Mouse (Mus musculus): Measurements from ENCODE around the gene Plcb3.

Plcb3 gene

GRCm38 (mm10) chr19:6940396-6941351, 35.6 kb downstream of the Plcb3 start:
- no peak for DNase-seq (ENCODE audit: low read depth, low spot score)

DNA sequence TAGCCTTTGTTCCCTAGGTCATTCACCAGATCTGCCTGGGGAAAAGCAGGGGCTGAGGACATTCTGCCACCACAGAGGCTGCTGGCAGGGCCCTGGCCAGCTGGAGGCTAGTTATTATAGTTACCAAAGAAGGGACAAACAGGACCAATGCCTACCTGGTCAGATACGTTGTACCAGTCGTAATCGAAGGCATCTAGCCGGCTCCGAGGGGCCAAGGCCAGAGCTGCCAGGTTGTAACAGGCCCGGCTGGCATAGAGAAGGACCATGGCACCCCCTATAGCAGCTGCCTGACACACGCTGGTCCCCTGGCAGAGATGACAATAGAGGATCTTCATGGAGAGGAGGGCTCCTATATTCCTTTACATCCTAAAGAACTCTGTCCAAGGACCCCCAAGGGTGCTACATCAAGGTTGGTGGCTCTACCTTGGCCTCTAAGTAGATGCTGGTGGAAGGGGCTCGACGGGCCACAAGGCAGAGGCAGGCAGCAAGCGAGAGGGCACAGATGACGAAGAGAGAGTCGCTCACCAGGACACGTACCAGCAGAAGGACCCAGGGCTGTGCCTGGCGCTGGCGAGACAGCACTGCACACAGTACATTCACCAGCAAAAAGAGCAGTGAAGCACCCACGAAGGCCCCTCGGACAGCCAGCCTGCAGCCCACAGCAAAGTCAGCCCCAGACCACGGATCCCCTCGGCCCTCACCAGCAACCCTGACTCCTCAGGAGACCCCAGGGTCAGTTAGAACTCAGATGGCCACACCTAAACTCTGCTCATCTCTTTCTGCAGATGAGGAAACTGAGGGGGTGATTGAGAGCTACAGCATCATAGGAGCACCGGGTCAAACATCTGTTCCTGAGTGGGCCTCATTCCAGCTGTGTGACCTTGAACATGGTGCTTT, 36.9 kb downstream of the Plcb3 start:
- no peak for DNase-seq (ENCODE audit: low read depth, low spot score)

DNA sequence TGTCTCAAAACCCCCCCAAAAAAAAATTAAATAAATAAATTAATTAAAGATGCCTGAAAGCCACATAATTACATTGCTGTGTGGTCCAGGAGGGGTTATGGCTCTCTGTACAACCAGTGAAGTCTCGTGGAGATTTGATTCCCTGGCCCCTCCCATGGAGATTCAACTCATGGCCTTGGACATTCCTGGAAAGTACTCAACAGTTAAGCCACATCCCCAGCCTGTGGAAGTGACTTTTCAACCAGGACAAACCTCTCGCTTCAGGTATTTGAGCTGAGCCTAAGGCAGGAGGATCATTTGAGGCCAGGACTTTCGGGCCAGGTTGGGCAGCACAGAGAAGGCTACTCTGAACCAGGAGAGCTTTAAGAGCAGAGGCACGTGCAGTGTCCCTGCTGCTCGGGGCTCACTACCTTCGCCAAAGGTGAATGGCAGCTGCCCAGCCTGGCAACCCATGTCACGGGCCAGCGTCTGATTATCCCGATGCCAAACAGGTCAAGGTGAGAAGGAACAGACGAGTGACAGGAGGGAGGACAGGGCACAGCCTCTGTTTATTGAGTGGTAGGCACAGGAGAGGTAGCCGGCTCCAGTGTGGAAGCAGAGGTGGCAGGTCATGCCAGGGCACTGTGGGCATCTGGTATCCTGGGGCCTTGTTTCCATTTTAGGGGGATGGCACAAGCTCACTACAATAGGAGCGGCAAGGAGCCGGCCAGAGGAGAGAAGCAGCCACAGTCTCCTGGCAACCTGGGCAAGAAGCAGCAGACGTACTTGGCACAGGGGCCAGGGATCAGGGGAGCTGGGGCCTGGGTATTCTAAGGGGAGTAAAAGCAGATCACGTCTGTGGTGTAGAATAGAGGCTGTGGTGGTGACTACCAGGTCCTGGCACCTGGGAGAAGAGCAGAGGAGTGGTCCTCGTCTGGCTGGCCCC, 38.5 kb downstream of the Plcb3 start:
- DNase-seq (ENCODE audit: low read depth, low spot score): no peak

DNA sequence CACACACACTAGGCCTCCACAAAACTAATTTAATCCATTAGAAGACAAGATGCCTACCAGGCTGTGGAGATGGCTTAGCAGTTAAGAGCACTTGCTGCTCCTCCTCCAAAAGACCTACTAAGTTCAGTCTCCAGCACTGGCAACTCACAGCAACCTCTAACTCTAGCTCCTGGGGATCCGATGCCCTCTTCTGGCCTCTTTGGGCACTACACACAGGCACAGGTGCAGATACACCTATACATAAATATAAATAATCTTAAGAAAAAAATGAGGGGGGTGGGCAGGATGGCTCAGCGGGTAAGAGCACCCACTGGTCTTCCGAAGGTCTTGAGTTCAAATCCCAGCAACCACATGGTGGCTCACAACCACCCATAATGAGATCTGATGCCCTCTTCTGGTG, 40.0 kb downstream of the Plcb3 start:
- peak; percentile 70 for DNase-seq (ENCODE audit: low read depth, low spot score)

DNA sequence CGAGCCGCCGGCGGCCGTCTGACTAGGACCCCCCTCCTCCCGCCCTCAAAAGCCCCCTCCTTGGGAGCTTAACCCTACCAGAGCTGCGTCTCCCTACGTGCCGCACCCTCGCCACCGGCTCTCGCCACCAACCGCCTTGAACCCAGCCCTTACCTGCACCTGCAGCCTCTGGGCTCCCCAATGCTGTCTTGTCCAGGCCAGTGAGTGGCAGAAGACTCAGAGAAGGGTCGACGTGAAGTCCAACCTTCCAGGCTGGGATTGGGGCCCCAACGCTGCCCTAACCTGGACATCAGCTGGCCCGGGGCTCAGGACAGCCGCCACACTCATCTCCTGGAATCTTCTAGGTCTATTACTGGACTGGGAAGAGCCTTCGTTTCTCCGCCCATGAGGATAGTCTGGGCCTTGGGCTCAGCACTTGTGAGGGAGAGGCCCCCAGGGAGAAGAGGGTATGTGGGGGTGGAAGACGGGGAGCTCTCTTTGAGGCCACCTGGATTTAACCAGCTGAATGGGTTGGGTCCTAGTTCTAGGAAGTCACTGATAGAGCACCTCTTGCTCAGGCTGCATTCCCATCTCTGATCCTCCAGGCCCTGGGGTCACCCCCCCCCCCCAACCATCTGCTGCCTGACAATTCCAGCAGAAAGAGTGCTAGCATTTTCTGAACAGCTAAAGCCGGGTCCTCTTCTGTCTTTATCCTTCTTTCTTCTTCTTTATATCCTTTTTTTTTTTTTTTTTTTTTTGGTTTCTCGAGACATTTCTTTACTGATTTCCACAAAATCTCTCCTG, 41.9 kb downstream of the Plcb3 start, which contains the start of gene Kcnk4:
TSS of gene Kcnk4 (minus strand) at position 321 of the 783 bp plus-strand sequence.
- DNase-seq (ENCODE audit: low read depth, low spot score): no peak

DNA sequence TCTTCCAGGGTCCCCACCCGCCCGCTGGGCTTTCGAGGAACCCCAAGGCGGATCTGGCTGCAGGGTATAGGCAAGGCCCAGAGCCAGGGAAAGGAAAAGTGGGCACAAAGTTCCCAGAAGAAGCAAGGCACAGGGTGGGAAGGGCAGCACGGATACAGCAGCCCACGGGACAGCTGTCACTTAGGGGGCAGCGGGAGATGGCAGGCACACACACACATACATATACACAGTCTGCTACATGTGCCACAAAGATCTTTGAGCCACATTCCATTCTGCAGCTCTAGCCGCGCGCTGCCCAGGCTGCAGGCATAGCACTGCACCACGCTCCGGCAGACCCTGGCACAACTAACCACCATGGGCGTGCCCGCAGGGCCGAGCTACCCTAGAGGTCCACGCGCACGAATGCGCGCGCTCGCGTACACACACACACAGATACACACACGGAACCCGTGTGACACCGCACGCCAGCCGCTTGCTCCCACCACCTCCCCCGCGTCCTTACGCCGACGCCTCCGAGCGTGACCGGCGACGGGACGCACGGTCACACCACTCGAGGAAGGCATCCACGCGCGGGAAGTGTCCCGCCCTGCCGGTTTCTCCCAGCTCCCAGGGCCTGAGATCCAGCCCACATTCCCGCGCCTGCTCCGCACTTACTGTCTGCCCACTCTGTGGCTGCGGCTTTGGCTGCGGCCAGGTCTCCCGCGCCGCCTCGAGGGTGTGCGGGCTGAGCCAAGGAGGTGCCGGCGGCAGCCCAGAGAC, 42.7 kb downstream of the Plcb3 start:
- DNase-seq (ENCODE audit: low read depth, low spot score): no peak

GRCm38 (mm10) chr19:6933102-6933435, 43.2 kb downstream of the Plcb3 start:
- no peak for DNase-seq (ENCODE audit: low read depth, low spot score)

GRCm38 (mm10) chr19:6932018-6932417, 44.3 kb downstream of the Plcb3 start:
- no peak for DNase-seq (ENCODE audit: low read depth, low spot score)

- DNase-seq (ENCODE audit: low read depth, low spot score): no peak
Measured at GRCm38 (mm10) chr19:6931002-6931401, 45.3 kb downstream of the Plcb3 start.

- no peak for DNase-seq (ENCODE audit: low read depth, low spot score)
Measured at GRCm38 (mm10) chr19:6928080-6928479, 48.2 kb downstream of the Plcb3 start.

GRCm38 (mm10) chr19:6926559-6927255, 49.6 kb downstream of the Plcb3 start:
- no peak for DNase-seq (ENCODE audit: low read depth, low spot score)

- no peak for DNase-seq (ENCODE audit: low read depth, low spot score)
Measured at GRCm38 (mm10) chr19:6925611-6926329, 50.5 kb downstream of the Plcb3 start.

GRCm38 (mm10) chr19:6925307-6925573, 51.0 kb downstream of the Plcb3 start, which contains the start of gene Catsperz:
Gene Catsperz, minus strand, starts transcription at chr19:6925380.
- no peak for DNase-seq (ENCODE audit: low read depth, low spot score)

- peak; percentile 73 for DNase-seq (ENCODE audit: low read depth, low spot score)
Measured at GRCm38 (mm10) chr19:6924461-6925306, 51.6 kb downstream of the Plcb3 start.

DNA sequence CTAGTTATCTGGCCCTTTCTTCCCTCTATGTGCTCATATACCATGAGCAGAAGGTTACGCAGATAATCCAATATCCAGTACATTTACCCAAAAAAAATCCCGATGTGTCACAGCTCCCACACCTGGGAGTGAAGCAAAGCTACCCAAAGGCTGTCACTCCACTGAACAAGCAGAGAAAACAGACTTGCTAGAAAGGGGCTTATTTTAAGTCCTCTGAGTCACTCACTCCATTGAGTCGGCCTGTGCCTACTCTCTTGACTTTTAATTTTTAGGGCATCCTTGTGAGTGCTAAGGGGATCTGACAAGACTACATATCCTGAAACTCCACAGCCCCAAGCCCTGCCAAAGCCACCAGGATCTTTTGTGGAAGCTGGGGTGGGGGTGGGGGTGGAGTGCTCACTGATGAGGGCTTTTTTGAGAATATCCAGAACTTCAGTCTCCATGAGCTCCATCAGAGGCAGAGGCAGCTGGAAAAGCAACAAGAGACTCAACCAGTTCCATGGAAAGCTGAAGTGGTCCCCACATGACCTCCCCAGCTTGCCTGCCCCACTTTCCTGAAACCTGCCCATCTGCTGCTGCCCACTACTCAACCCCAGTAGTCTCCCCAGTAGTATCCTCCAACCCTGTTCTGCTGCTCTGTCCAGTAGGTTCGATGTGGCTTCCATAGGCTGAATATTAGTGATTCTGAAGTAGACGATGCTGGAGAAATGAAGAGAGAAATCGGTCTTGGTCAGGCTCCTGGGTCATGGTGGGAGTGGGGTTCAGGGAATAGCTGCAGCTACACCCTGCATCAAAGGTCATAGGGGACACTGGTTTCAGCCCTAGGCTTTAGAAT, 53.2 kb downstream of the Plcb3 start:
- no peak for DNase-seq (ENCODE audit: low read depth, low spot score)

DNA sequence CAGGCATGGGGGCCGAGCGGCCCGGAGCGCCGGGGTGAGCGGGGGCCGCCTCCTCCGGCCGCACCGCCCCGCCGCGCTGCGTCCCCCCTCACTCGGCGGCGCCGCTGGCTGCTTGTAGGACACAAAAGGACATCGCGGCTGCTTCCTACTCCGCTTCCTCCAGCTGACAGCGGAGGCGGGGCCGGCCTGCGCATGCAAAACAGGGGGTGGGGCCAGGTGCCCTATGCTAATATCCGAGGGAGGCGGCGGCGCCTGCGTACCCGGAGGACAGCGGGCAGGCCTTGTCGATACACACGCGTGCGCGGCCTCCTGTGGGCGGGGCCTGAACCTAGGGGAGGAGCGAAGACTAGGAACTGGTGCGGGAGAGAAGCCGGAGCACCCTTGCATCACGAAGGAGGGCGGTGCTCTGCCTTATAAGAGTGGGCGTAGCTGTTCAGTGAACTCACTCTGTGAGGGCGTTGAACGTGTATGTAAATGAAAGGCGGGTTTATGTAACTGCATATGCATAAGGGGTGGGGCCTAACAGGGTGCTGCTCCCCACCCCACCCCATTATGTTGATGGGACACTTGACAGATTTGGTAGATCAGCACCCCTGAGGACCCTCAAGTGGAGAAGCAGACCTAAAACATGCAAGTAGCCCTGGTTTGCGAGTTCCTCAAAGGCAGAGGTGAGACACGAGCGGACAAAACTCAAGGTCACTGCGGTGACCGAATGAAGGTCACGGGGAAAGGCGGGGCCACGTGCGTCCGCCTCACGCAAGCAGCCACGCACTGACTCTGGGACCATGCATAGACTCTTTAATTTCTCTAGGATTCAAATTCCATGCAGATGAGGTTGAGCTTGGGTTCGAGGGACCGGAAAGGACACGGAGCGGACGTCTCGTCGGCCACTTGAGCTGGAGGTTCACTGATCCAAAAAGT, 54.4 kb downstream of the Plcb3 start, which contains the start of gene Esrra:
TSS of gene Esrra (minus strand) at position 167 of the 921 bp plus-strand sequence.
- peak; percentile 100 for DNase-seq (ENCODE audit: low read depth, low spot score)

Data from A20 (cell line).